Mouse (Mus musculus) heart, postnatal 36 days (tissue): ENCODE data around the gene Yif1b. TPM values are rescaled to one million over a fixed set of nuclear protein-coding genes. Genes with fewer than 3 reads are reported as not detected.
A peak's percentile ranks its signal among the peaks of the same experiment; 100 is the strongest.
"Not testable (repeated sequence)": the region's sequence is repeated elsewhere in the genome, so short reads cannot be mapped to it uniquely, and the experiment has no call there.

Experiments
- DNase-seq, 2 experiments: peaks; one replicate each; pipeline ENCODE4 v3.0.0; 2021 to 2022
- intact Hi-C: fragments of 180-260 bp; cut with DNase I; formaldehyde crosslinking; loops from one replicate; pipeline ENCODE4 v1.15.1; 2025
- total RNA-seq, 2 experiments: library from RNA; stranded (reverse); gene quantifications; 2 replicates each; pipeline ENCODE4 v1.2.3; 2021

Yif1b gene
- 10 to 100 TPM; 69.1 to 73.8 TPM for total RNA-seq

- intact Hi-C loops: loop anchor here (10.0 kb wide), 2 partner anchors 443 to 473 kb away; partner anchors contain the start of genes Nfkbib and Sirt2
- peak; percentile 94 to 98 for DNase-seq
These were observed at the start of gene Yif1b for GRCm38 (mm10) chr7:29238019-29238967. Gene Yif1b, plus strand, starts transcription at chr7:29238329.

DNA sequence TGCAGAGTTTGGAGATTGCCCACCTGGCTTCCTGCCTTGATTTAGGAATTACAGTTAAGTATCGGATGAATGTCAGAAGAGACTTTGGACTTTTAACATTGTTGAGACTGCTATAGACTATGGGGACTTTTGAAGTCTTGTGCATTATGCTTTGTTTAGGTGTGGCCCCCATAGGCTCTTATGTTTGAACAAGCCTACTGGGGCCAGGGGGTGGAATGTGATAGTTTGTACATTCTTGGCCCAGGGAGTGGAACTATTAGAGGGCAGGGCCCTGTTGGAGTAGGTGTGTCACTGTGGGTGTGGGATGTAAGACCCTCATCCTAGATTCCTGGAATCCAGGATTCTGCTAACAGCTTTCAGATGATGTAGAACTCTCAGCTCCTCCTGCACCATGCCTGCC, 43.9 kb upstream of the Yif1b start:
- intact Hi-C loops, DNase-seq: not testable (repeated sequence)

GRCm38 (mm10) chr7:29202577-29202976, 35.6 kb upstream of the Yif1b start:
- DNase-seq: no peak

GRCm38 (mm10) chr7:29211013-29211412, 27.1 kb upstream of the Yif1b start:
- peak in 1 of 2 experiments; percentile 44 for DNase-seq
- intact Hi-C loops: not testable (repeated sequence)

More at GRCm38 (mm10) chr7:29202577-29202976, 35.6 kb upstream of the Yif1b start:
- intact Hi-C loops: no loop called here

DNA sequence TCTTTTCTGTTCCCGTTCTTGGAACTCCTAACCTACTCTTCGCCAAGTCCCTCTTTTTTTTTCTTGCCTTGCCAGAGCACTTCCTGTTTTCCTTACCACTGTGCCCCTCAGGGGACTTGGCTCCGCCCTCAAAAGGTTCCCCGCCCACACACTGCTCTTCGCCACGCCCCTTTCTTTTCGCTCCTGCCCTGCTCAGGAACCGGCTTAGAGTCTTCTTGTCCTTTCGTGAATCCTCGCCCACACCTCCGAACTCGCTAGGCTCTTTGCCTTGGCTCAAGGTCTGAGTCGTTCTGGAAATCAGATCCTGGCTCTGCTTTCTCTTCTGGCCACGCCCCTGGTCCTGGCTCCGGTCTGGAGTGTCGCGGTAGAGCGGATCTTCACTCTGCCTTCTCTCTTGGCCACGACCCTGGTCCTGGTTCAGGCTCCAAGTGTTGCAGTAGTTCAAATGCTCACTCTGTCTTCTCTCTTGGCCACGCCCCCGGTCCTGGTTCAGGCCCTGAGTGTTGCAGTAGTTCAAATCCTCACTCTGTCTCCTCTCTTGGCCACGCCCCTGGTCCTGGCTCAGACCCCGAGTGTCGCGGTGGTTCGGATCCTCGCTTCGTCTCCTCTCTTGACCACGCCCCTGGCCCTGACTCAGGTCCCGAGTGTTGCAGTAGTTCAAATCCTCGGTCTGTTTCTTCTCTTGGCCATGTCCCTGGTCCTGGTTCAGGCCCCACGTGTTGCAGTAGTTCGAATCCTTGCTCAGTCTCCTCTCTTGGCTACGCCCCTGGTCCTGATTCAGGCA, 26.5 kb upstream of the Yif1b start:
- intact Hi-C loops: no loop called here
- peak; percentile 86 to 87 for DNase-seq

DNA sequence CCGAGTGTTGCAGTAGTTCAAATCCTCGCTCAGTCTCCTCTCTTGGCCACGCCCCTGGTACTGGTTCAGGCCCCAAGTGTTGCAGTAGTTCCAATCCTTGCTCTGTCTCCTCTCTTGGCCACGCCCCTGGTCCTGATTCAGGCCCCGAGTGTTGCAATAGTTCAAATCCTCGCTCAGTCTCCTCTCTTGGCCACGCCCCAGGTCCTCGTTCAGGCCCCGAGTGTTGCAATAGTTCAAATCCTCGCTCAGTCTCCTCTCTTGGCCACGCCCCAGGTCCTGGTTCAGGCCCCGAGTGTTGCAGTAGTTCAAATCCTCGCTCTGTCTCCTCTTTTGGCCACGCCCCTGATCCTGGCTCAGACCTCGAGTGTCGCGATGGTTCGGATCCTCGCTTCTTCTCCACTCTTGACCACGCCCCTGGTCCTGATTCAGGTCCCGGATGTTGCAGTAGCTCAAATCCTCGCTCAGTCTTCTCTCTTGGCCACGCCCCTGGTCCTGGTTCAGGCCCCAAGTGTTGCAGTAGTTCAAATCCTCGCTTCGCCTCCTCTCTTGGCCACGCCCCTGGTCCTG, 25.8 kb upstream of the Yif1b start:
- no peak for DNase-seq
- intact Hi-C loops: no loop called here

GRCm38 (mm10) chr7:29212775-29213560, 25.2 kb upstream of the Yif1b start:
- DNase-seq, intact Hi-C loops: not testable (repeated sequence)

DNA sequence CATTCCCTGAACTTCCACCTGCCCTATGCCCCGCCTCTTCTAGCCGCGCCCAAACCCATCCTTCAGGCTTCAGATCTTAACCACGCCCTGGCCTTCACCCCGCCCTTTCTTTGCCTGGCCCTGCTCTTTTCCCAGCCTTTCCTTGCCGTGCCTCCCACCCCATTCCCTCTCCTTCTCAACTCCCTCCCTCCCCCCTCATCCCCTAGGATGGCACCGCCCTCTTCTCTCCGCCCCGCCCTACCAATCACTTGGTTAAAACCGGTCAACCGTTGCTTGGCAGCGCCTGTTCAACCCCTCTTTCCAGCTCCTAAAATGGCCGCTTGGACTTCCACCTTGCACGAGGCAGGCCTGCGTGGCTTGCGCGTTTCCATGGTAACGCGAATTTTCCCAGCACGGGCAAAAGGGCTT, 24.4 kb upstream of the Yif1b start, which contains the start of gene Catsperg1:
TSS of gene Catsperg1 (minus strand) at position 361 of the 408 bp plus-strand sequence.
- no peak for DNase-seq
- intact Hi-C loops: no loop called here

- DNase-seq: no peak
- intact Hi-C loops: no loop called here
These were observed 23.9 kb upstream of the Yif1b start for GRCm38 (mm10) chr7:29214236-29214635.

DNA sequence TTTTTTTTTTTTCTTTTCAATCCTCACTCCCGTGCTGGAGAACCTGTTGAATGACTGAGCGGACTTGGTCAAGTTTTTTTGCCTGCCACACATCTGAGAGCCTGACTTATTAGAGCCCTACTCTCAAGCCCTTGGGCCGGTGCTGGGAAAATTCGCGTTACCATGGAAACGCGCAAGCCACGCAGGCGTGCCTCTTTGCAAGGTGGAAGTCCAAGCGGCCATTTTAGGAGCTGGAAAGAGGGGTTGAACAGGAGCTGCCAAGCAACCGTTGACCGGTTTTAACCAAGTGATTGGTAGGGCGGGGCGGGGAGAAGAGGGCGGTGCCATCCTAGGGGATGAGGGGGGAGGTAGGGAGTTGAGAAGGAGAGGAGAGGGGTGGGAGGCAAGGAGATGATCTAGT, 23.3 kb upstream of the Yif1b start:
- intact Hi-C loops: no loop called here
- no peak for DNase-seq

GRCm38 (mm10) chr7:29224756-29225394, 13.3 kb upstream of the Yif1b start:
- intact Hi-C loops: no loop called here
- no peak for DNase-seq

- DNase-seq: no peak
- intact Hi-C loops: no loop called here
These were observed 12.6 kb upstream of the Yif1b start for GRCm38 (mm10) chr7:29225520-29225919.

DNA sequence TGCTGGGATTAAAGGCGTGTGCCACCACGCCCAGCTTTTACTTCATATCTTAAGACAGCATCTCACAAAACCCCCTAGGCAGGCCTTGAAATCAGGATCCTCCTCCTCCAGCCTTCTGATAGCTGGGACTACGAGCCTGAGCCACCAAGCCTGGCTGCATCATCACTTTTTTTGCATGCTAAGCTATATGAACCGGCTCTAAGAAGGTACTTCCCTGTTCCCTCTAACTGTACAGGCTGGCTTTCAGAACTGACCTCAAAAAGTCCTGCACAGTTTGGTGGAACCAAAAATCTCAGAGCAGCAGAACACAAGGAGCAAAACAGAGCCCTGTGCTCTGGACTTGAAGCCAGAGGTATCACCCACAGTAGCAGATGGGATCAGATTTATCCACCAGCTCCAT, 9.9 kb upstream of the Yif1b start:
- intact Hi-C loops: no loop called here
- no peak for DNase-seq

- intact Hi-C loops: loop anchor here (5.0 to 10.0 kb wide), 4 partner anchors 48 to 466 kb away; partner anchors contain the start of genes Eif3k, Map4k1, Nfkbib and Psmd8
- no peak for DNase-seq
These were observed 7.6 kb upstream of the Yif1b start for GRCm38 (mm10) chr7:29230560-29230959.

GRCm38 (mm10) chr7:29231517-29231916, 6.6 kb upstream of the Yif1b start:
- DNase-seq: no peak
- intact Hi-C loops: loop anchor here (5.0 to 10.0 kb wide), 4 partner anchors 49 to 467 kb away; partner anchors contain the start of genes Eif3k, Map4k1, Nfkbib and Psmd8

DNA sequence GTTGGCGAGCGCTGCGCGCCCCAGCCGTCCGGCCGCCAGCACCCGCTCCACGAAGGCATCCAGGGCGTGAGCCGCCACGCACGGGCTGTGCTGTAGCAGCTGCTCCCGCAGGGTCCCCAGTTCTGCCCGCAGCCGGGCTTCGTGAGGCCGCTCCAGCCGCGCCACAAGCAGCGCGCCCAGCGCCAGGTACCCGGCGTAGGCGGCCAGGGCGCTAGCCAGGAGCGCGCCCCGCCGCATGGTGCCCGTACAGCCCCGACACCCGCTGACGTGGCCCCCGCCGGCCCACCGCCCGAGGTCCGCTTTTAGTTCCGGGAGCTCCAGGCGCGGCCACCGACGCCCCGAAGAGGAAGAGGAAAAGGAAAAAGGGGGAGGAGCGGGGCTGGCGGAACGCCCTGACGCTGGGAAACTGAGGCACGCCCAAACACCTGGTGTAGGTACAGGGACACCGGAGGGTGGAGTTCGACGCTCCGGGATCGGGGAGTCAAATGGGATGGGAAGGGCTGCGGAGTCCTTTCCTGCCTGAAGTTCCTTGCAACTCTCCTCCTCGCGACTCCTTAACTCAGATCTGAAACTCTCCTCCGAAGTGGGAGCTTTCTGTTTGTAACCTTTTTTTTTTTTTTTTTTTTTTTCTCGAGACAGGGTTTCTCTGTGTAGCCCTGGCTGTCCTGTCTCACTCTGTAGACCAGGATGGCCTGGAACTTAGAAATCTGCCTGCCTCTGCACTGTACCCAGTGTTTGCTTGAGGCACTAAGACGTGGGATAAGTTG, 5.7 kb upstream of the Yif1b start, which contains the start of gene Kcnk6:
TSS of gene Kcnk6 (minus strand) at position 269 of the 767 bp plus-strand sequence.
- DNase-seq: peak; percentile 70 to 77
- intact Hi-C loops: loop anchor here (5.0 to 10.0 kb wide), 4 partner anchors 50 to 468 kb away; partner anchors contain the start of genes Eif3k, Map4k1, Nfkbib and Psmd8

DNA sequence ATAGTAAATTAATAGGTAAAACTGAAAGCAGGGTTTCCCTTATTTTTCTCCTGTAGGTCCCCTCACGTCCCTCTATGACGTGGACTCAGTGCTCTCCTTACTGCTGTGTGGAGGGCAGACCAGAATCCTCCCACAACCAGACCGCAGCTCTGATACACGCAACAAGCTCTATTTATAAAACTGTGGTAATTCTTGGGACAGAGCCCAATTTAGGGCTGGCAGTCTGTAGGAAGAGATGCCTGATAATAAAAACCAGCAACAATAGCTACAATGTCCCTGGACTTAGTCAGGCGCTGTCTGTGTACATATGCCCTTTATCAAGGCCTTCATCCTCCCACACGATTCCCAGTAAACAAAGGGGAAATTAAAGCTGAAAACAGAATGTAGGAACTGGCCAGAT, 4.4 kb upstream of the Yif1b start:
- DNase-seq: no peak
- intact Hi-C loops: loop anchor here (5.0 to 10.0 kb wide), 4 partner anchors 51 to 469 kb away; partner anchors contain the start of genes Eif3k, Map4k1, Nfkbib and Psmd8

- intact Hi-C loops: loop anchor here (5.0 to 10.0 kb wide), 4 partner anchors 52 to 470 kb away; partner anchors contain the start of genes Eif3k, Map4k1, Nfkbib and Psmd8
These were observed 3.5 kb upstream of the Yif1b start for GRCm38 (mm10) chr7:29234661-29235060.

More at GRCm38 (mm10) chr7:29234661-29235060, 3.5 kb upstream of the Yif1b start:
- no peak for DNase-seq
